8 mouse cellular contexts compared by ENCODE assay signal in genomic region chr12:29937308-29937707, GRCm38 (mm10). TPM values are rescaled to one million over a fixed set of nuclear protein-coding genes. Genes with fewer than 3 reads are reported as not detected.
DNase-seq lines count a peak whose midpoint lies in the region; ATAC-seq and TF ChIP-seq lines count a peak whose summit lies in the region.

Pxdn (plus strand) TSS chr12:29937608.

- TF ChIP-seq POLR2A in embryonic fibroblast, embryonic 13.5 days (IDR thresholded peaks at IDR 0.05; ENCODE audit: low read depth, low read length): no peak

- peak within 1 kb of the TSS; percentile 79 for H3K4me2 ChIP-seq in lung, embryonic 16.5 days (ENCODE audit: low read depth, low read length)
- H3K4me2 ChIP-seq in hindbrain, embryonic 12.5 days (replicated peaks): peak within 1 kb of the TSS; percentile 76
- H3K4me2 ChIP-seq in liver, embryonic 15.5 days: peak within 1 kb of the TSS; percentile 27; the same call in 1 of the 2 replicates

- peaks cover 20% of the 10 kb centered on the region for H3K4me1 ChIP-seq in lung, embryonic 16.5 days (replicated peaks; ENCODE audit: control insufficient read depth, insufficient read depth, low read length)
- peaks cover 23% of the 10 kb centered on the region for H3K4me1 ChIP-seq in embryonic fibroblast, embryonic 13.5 days (ENCODE audit: control insufficient read depth, insufficient read depth, low read length)
- peaks cover 35% of the 10 kb centered on the region for H3K4me1 ChIP-seq in hindbrain, embryonic 12.5 days
- H3K4me1 ChIP-seq in liver, embryonic 15.5 days (replicated peaks): no peaks in the 10 kb centered on the region

- WGBS in lung, embryonic 16.5 days: 38% methylated on average over 8 of the region's 8 CpGs
- 21% methylated on average over 8 of the region's 8 CpGs for WGBS in hindbrain, embryonic 12.5 days
- WGBS in liver, embryonic 15.5 days (ENCODE audit: insufficient replicate concordance): 23% methylated on average over 8 of the region's 8 CpGs

- ATAC-seq in lung, embryonic 16.5 days (ENCODE audit: low read depth): no peak
- ATAC-seq in hindbrain, embryonic 12.5 days (ENCODE audit: low FRiP score): no peak
- no peak for ATAC-seq in liver, embryonic 15.5 days (ENCODE audit: insufficient read depth)

- H3K9ac ChIP-seq in lung, embryonic 16.5 days (ENCODE audit: low read length): peak within 1 kb of the TSS; percentile 94
- peak within 1 kb of the TSS; percentile 96 for H3K9ac ChIP-seq in hindbrain, embryonic 12.5 days
- no peak within 1 kb of the TSS for H3K9ac ChIP-seq in liver, embryonic 15.5 days

- H3K27ac ChIP-seq in lung, embryonic 16.5 days (ENCODE audit: low read length): peak within 1 kb of the TSS; percentile 92
- peak within 1 kb of the TSS; percentile 90 for H3K27ac ChIP-seq in embryonic fibroblast, embryonic 13.5 days (ENCODE audit: insufficient read depth, low read length)
- H3K27ac ChIP-seq in hindbrain, embryonic 12.5 days: peak within 1 kb of the TSS; percentile 92
- no peak within 1 kb of the TSS for H3K27ac ChIP-seq in liver, embryonic 15.5 days (replicated peaks)

- peak within 1 kb of the TSS; percentile 81 for H3K4me3 ChIP-seq in lung, embryonic 16.5 days (ENCODE audit: low read length)
- peak within 1 kb of the TSS; percentile 79 for H3K4me3 ChIP-seq in embryonic fibroblast, embryonic 13.5 days (ENCODE audit: insufficient read depth, low read length)
- peak within 1 kb of the TSS; percentile 88 for H3K4me3 ChIP-seq in hindbrain, embryonic 12.5 days
- H3K4me3 ChIP-seq in liver, embryonic 15.5 days (replicated peaks): peak within 1 kb of the TSS; percentile 44

- H3K9me3 ChIP-seq in lung, embryonic 16.5 days (ENCODE audit: control insufficient read depth, low read length): no peaks in the 10 kb centered on the region
- no peaks in the 10 kb centered on the region for H3K9me3 ChIP-seq in hindbrain, embryonic 12.5 days (replicated peaks)
- H3K9me3 ChIP-seq in liver, embryonic 15.5 days (replicated peaks): no peaks in the 10 kb centered on the region

- no peak for TF ChIP-seq CTCF in embryonic fibroblast, embryonic 13.5 days (IDR thresholded peaks at IDR 0.05; ENCODE audit: borderline replicate concordance, insufficient read depth, low read length)

- no peaks in the 10 kb centered on the region for H3K27me3 ChIP-seq in lung, embryonic 16.5 days (ENCODE audit: control insufficient read depth, insufficient read depth, low read depth, low read length)
- no peaks in the 10 kb centered on the region for H3K27me3 ChIP-seq in hindbrain, embryonic 12.5 days
- H3K27me3 ChIP-seq in liver, embryonic 15.5 days: peaks cover 33% of the 10 kb centered on the region

- H3K36me3 ChIP-seq in lung, embryonic 16.5 days (ENCODE audit: control insufficient read depth, insufficient read depth, low read length): no peaks in the 10 kb centered on the region
- 0 out of 2 replicates have a peak, but pooled peaks cover 3% of the 10 kb centered on the region for H3K36me3 ChIP-seq in hindbrain, embryonic 12.5 days
- H3K36me3 ChIP-seq in liver, embryonic 15.5 days (replicated peaks): no peaks in the 10 kb centered on the region

- DNase-seq in lung, postnatal 10 days: no peak
- DNase-seq in ovary, adult 18-20 months (ENCODE audit: low spot score): no peak
- no peak for DNase-seq in B cell, adult 2 months
- no peak for DNase-seq in spleen, postnatal 14 days (ENCODE audit: low spot score in 2 of 2)

RNA-seq across cellular contexts. Expression of gene Pxdn, which starts in this region (rescaled TPM):
- 99.9 and 105 TPM in 2 replicates for polyA plus RNA-seq in lung, embryonic 16.5 days (2015; fragmentation: Nextera tagmentation; extraction: Ambion mirVana)
- polyA plus RNA-seq in embryonic fibroblast, embryonic 13.5 days (2011; ENCODE audit: insufficient read length, low read depth, missing spikeins): 167 and 198 TPM in 2 replicates
- polyA plus RNA-seq in hindbrain, embryonic 12.5 days (2016; fragmentation: Nextera tagmentation; extraction: Ambion mirVana): 93.8 and 103 TPM in 2 replicates
- polyA plus RNA-seq in liver, embryonic 15.5 days (2015; fragmentation: Nextera tagmentation; extraction: Ambion mirVana): 4.2 and 4.7 TPM in 2 replicates

Comparison
In these comparisons a context has a peak if more than half of its experiments do, and no peak if none do; other contexts are left out.
1. RNA of gene Pxdn (polyA plus RNA-seq): 167 to 198 TPM in embryonic fibroblast, embryonic 13.5 days, 99.9 to 105 TPM in lung, embryonic 16.5 days and 93.8 to 103 TPM in hindbrain, embryonic 12.5 days; 4.2 to 4.7 TPM in liver, embryonic 15.5 days; every median in the first group is over 10 times any median in the second.
2. H3K4me2 ChIP-seq: peak in every context shown above with its lines; median percentile 79 in lung, embryonic 16.5 days; 76 in hindbrain, embryonic 12.5 days; 27 in liver, embryonic 15.5 days.
3. Peak in every context shown above with its lines, with median percentiles within 50 percentile points of each other: H3K4me3 ChIP-seq.